Comparison of ENCODE assay signal across 8 mouse cellular contexts in the genomic region with DNA sequence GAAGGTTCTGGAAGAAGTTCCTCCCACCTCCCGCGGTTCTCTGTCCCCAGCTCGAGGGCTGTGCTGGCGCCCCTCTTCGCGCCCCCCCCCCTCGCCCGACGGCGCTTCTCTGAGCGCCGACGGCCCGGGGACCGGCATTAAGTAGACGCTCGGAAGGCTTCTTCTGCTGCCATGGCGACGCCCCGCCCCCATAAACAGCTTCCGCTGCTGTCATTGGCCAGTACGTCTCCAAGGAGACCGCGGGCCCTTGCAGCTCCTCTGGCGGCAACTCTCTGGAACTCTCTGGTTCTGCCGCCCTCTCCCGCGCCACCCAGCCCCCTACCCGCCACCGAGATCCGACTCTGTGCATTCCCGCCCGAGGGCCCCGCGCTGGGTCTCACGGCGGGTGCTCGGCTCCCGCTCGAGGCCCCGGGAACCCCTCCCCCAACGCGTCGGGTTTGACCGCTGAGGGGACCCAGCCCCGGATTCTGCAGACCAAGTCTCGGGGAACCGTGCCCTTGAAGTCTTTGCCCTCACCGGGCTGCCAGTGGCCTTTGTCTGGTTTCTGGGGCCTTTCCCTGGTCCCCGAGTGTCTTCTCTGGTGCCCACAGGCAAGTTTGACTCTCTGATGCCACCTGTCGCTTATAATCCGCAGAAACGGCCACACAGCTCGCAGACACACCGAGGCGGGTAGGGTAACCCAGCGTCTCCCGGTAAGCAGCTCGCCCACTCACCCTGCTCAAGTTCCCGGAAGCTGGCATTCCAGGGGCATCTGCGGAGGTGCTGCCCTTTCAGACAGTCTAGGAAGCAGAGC. TPM values are rescaled to one million over a fixed set of nuclear protein-coding genes. Genes with fewer than 3 reads are reported as not detected.
DNase-seq lines count a peak whose midpoint lies in the region; ATAC-seq lines count a peak whose summit lies in the region.

A gene (minus strand): TSS at position 156 of the 793 bp plus-strand sequence.

- peak within 1 kb of the TSS; percentile 92 for H3K4me3 ChIP-seq in megakaryocyte, embryonic 14.5 days (replicated peaks)

- ATAC-seq in common myeloid progenitor, adult 5-6 weeks (replicated peaks; ENCODE audit: low read depth, poor library complexity, severe bottlenecking), result peak; percentile 83

- no peaks in the 10 kb centered on the region for H3K36me3 ChIP-seq in megakaryocyte, embryonic 14.5 days (replicated peaks; ENCODE audit: low read length)

- peaks cover 90% of the 10 kb centered on the region for H3K27me3 ChIP-seq in megakaryocyte, embryonic 14.5 days (replicated peaks)

- H3K4me1 ChIP-seq in megakaryocyte, embryonic 14.5 days, result peaks cover 42% of the 10 kb centered on the region

- peak; percentile 97 for DNase-seq in ZHBTc4 (ENCODE audit: low read depth, low spot score)
- peak; percentile 88 to 90 for DNase-seq in gastrocnemius, adult 8-10 months (ENCODE audit: low spot score in 2 of 2)
- peak; percentile 73 for DNase-seq in hindlimb bud, embryonic 11.5 days (ENCODE audit: extremely low spot score, low read depth, low spot score)
- peak; percentile 94 to 98 for DNase-seq in left cerebral cortex, adult 8-10 months (ENCODE audit: low spot score in 2 of 2)
- peak; percentile 98 for DNase-seq in right cerebral cortex, postnatal 10 days (ENCODE audit: low spot score in 2 of 2)
- DNase-seq in urinary bladder, postnatal 25 days (ENCODE audit: low spot score), result peak; percentile 95

- H3K9me3 ChIP-seq in megakaryocyte, embryonic 14.5 days, result no peaks in the 10 kb centered on the region

RNA-seq across cellular contexts. Expression of the gene that starts here (rescaled TPM):
- not detected in 2 replicates for total RNA-seq in common myeloid progenitor, adult 5-6 weeks (2017)
- total RNA-seq in gastrocnemius, adult 8-10 months (2022), result not detected
- 1 to 10 TPM; 4.4 to 8.6 (median 4.7) TPM for total RNA-seq in left cerebral cortex, adult 8-10 months (2022)
- polyA plus RNA-seq in megakaryocyte, embryonic 14.5 days (2012; ENCODE audit: insufficient read depth, low replicate concordance), result 0.12 and 0.84 TPM in 2 replicates

Comparison
In these comparisons a context has a peak if more than half of its experiments do, and no peak if none do; other contexts are left out.
1. Peak in every context shown above with its lines: DNase-seq, ATAC-seq and H3K4me3 ChIP-seq.
2. Peak in ATAC-seq in common myeloid progenitor, adult 5-6 weeks; RNA of the gene not detected or under 1 TPM.
3. Peak in DNase-seq in gastrocnemius, adult 8-10 months; RNA of the gene not detected or under 1 TPM.